Mouse (Mus musculus): ENCODE results near the gene Hist1h1a. TPM values are rescaled to one million over a fixed set of nuclear protein-coding genes. Genes with fewer than 3 reads are reported as not detected.
"Not testable (repeated sequence)": the region's sequence is repeated elsewhere in the genome, so short reads cannot be mapped to it uniquely, and the experiment has no call there.

Hist1h1a gene
- total and polyA plus RNA-seq, 2 experiments from 2014 or later = 138 TPM; not detected in 1

DNA sequence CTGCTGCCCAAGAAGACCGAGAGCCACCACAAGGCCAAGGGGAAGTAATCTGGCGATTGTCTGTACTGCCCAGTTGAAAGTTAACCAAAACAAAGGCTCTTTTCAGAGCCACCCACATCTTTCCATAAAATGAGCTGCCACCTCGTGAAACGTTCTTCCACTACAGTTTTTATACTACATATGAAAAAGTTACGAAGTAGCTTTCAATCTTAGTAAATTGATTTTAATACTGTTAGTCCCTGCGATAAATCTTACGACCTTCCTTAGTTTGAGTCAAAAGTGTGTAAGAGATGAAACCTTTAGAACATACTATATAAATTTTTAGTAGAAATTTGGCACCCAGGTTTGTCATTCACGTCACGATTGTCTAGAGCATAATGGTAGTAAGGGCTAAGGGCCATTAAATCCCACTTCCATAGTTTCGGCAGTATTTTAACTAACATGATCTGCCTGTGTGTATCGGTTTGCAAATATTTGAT, 11.9 kb upstream of the Hist1h1a start:
- under 1% methylated on average over 11 of the region's 11 CpGs for WGBS
- Histone ChIP-seq H3K4me3 (ENCODE audit: low read depth, low read length) (peak overlapping the region; percentile 41), H3K27me3 (ENCODE audit: insufficient read depth, low read length) (no peaks in the 10 kb centered on the region), H3K9ac (replicated peaks; ENCODE audit: low read length, poor library complexity, severe bottlenecking) (no peak overlapping the region), H3K4me1 (ENCODE audit: insufficient read depth, low read length) (no peaks in the 10 kb centered on the region), H3K27ac (ENCODE audit: low read depth, low read length) (peak overlapping the region; percentile 47; the same call in 1 of the 2 replicates), H3K9me3 (ENCODE audit: low read length) (no peaks in the 10 kb centered on the region), H3K36me3 (ENCODE audit: insufficient read depth, low read length) (no peaks in the 10 kb centered on the region), H3K4me2 (ENCODE audit: low read depth, low read length, poor library complexity, severe bottlenecking) (peak overlapping the region; percentile 68)
- DNase-seq (ENCODE audit: low spot score) (no peak), ATAC-seq (ENCODE audit: low FRiP score) (no peak)
- no peak for TF ChIP-seq CTCF (IDR thresholded peaks at IDR 0.05)

DNA sequence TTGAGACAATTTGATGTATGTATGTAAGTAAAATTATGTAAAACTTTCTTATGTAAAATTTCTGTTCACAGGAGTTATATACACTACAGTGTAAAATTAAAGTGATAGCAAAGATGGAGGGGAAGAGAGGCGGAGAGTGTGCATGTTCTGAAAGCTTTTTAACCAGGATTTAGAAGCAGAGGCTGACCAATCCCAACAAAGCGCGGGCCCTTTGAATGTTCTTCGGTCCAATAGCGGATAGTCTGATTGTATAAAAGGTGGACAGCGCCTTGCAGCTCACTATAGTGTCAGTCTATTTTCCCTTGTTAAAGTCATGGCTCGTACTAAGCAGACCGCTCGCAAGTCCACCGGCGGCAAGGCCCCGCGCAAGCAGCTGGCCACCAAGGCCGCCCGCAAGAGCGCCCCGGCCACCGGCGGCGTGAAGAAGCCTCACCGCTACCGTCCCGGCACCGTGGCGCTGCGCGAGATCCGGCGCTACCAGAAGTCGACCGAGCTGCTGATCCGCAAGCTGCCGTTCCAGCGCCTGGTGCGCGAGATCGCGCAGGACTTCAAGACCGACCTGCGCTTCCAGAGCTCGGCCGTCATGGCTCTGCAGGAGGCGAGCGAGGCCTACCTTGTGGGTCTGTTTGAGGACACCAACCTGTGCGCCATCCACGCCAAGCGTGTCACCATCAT, 11.3 kb upstream of the Hist1h1a start, which contains the start of gene Hist1h3b:
TSS of gene Hist1h3b (plus strand) at position 201 of the 675 bp plus-strand sequence.
- H3K36me3 ChIP-seq (ENCODE audit: insufficient read depth, low read length) = not testable (repeated sequence)

DNA sequence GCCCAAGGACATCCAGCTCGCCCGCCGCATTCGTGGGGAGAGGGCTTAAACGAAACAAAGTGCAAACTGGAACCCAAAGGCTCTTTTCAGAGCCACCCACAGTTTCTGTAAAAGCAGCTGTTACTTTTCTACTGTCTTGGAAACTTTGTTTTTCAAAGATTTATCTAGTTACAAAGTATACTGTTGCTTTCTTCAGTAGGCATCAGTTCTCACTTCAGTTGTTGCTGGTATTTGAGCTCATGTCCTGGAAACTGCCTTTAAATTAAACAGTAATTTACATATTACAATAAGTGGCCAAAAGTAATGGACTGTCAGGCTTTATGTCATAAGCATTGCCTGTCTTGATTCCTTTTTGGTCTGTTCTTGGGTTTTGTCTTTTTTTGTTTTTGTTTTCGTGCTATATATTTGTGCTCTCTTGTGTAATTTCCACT, 10.7 kb upstream of the Hist1h1a start:
- no peaks in the 10 kb centered on the region for H3K27me3 ChIP-seq (ENCODE audit: insufficient read depth, low read length)
- H3K9me3 ChIP-seq (ENCODE audit: low read length) = no peaks in the 10 kb centered on the region
- no peak overlapping the region for H3K9ac ChIP-seq (replicated peaks; ENCODE audit: low read length, poor library complexity, severe bottlenecking)
- DNase-seq (ENCODE audit: low spot score) (no peak), ATAC-seq (ENCODE audit: low FRiP score) (no peak)
- TF ChIP-seq CTCF (IDR thresholded peaks at IDR 0.05) = no peak
- H3K4me3 ChIP-seq (ENCODE audit: low read depth, low read length) = no peak overlapping the region
- peaks cover 4% of the 10 kb centered on the region; the same call in 1 of the 2 replicates for H3K4me1 ChIP-seq (ENCODE audit: insufficient read depth, low read length)
- H3K4me2 ChIP-seq (ENCODE audit: low read depth, low read length, poor library complexity, severe bottlenecking) = peak overlapping the region; percentile 36; the same call in 1 of the 2 replicates
- no peak overlapping the region for H3K27ac ChIP-seq (ENCODE audit: low read depth, low read length)
- WGBS = 2% methylated on average over 6 of the region's 6 CpGs
- no peaks in the 10 kb centered on the region for H3K36me3 ChIP-seq (ENCODE audit: insufficient read depth, low read length)

More for the DNA sequence above, 11.3 kb upstream of the Hist1h1a start, which contains the start of gene Hist1h3b:
- Histone ChIP-seq H3K27ac (ENCODE audit: low read depth, low read length) (peak within 1 kb of the TSS; percentile 83), H3K9ac (replicated peaks; ENCODE audit: low read length, poor library complexity, severe bottlenecking) (0 out of 2 replicates have a peak within 1 kb of the TSS, but pooled peaks have one; percentile 36), H3K4me3 (ENCODE audit: low read depth, low read length) (peak within 1 kb of the TSS; percentile 41), H3K4me2 (ENCODE audit: low read depth, low read length, poor library complexity, severe bottlenecking) (peak within 1 kb of the TSS; percentile 68)
- DNase-seq (ENCODE audit: low spot score) (peak; percentile 97), ATAC-seq (ENCODE audit: low FRiP score) (peak; percentile 75)
- 1% methylated on average over 14 of the region's 47 CpGs for WGBS
- H3K27me3 ChIP-seq (ENCODE audit: insufficient read depth, low read length); H3K4me1 ChIP-seq (ENCODE audit: insufficient read depth, low read length); H3K9me3 ChIP-seq (ENCODE audit: low read length): not testable (repeated sequence)

DNA sequence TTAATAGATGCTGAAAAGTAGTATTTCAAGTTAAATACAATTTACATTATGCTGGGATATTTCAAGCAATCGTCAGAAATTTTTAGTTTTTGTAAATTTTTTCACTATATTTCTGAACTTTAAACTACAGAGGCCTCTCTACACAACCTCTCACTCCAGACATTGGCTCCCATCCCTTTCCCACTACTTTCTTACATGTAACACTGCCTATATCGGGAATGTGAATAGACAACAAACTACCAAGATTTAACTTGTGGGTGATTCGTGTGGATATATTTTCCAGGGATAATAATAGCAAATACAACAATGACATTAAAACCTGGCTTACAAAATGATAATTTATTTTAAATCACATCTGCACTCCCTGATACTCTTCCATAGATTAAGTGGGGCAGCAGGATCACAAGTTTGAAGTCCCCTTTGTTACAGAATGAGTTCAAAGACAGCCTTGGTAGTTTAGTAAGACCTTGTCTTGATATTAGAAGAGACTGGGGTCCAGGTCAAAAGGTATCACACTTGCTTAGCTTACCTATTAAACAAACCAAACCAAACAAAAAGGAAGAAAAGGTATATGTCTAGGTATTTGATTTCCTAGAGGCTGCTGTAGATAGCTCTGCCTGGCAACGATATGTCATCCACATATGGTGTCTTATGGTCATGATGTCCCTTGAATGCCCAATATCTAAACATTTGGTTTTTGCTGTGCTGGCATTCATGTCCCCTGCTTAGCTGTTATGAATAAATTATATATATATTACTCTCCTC, 10.0 kb upstream of the Hist1h1a start:
- H3K4me3 ChIP-seq (ENCODE audit: low read depth, low read length) = no peak overlapping the region
- H3K9ac ChIP-seq (replicated peaks; ENCODE audit: low read length, poor library complexity, severe bottlenecking) = no peak overlapping the region
- H3K4me2 ChIP-seq (ENCODE audit: low read depth, low read length, poor library complexity, severe bottlenecking) = no peak overlapping the region
- no peak overlapping the region for H3K27ac ChIP-seq (ENCODE audit: low read depth, low read length)
- H3K4me1 ChIP-seq (ENCODE audit: insufficient read depth, low read length) = peaks cover 4% of the 10 kb centered on the region; the same call in 1 of the 2 replicates
- ATAC-seq (ENCODE audit: low FRiP score) (no peak), DNase-seq (ENCODE audit: low spot score) (no peak)
- no peaks in the 10 kb centered on the region for H3K27me3 ChIP-seq (ENCODE audit: insufficient read depth, low read length)
- no peak for TF ChIP-seq CTCF (IDR thresholded peaks at IDR 0.05)
- no peaks in the 10 kb centered on the region for H3K36me3 ChIP-seq (ENCODE audit: insufficient read depth, low read length)
- 53% methylated on average over 4 of the region's 4 CpGs for WGBS
- H3K9me3 ChIP-seq (ENCODE audit: low read length) = no peaks in the 10 kb centered on the region

DNA sequence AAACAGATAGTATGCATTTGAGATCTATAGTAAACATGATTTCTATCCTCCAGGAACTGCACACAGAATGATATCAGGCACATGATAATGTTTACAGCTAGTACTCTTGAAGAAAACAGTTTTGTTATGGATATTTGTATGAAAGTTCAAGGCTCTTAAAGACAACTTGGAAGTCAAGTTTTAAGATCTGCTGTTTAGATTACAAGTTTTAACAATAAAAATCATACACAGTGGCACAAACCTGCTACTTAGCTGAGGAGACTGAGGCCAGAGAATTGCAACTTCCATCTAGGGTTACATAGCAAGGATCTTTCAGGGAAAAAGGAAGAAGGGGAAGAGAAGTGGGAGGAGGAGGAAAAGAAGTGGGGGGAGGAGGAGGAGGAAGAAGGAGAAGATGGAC, 8.5 kb upstream of the Hist1h1a start:
- H3K4me1 ChIP-seq (ENCODE audit: insufficient read depth, low read length) = peaks cover 4% of the 10 kb centered on the region; the same call in 1 of the 2 replicates
- ATAC-seq (ENCODE audit: low FRiP score) (no peak), DNase-seq (ENCODE audit: low spot score) (no peak)
- H3K36me3 ChIP-seq (ENCODE audit: insufficient read depth, low read length) = no peaks in the 10 kb centered on the region
- H3K4me3 ChIP-seq (ENCODE audit: low read depth, low read length) = no peak overlapping the region
- H3K27ac ChIP-seq (ENCODE audit: low read depth, low read length) = no peak overlapping the region
- no peak overlapping the region for H3K9ac ChIP-seq (replicated peaks; ENCODE audit: low read length, poor library complexity, severe bottlenecking)
- H3K4me2 ChIP-seq (ENCODE audit: low read depth, low read length, poor library complexity, severe bottlenecking) = no peak overlapping the region
- H3K27me3 ChIP-seq (ENCODE audit: insufficient read depth, low read length) = no peaks in the 10 kb centered on the region
- no peaks in the 10 kb centered on the region for H3K9me3 ChIP-seq (ENCODE audit: low read length)
- no peak for TF ChIP-seq CTCF (IDR thresholded peaks at IDR 0.05)
